Comparison of ENCODE assay signal across 8 mouse cellular contexts in the genomic region with DNA sequence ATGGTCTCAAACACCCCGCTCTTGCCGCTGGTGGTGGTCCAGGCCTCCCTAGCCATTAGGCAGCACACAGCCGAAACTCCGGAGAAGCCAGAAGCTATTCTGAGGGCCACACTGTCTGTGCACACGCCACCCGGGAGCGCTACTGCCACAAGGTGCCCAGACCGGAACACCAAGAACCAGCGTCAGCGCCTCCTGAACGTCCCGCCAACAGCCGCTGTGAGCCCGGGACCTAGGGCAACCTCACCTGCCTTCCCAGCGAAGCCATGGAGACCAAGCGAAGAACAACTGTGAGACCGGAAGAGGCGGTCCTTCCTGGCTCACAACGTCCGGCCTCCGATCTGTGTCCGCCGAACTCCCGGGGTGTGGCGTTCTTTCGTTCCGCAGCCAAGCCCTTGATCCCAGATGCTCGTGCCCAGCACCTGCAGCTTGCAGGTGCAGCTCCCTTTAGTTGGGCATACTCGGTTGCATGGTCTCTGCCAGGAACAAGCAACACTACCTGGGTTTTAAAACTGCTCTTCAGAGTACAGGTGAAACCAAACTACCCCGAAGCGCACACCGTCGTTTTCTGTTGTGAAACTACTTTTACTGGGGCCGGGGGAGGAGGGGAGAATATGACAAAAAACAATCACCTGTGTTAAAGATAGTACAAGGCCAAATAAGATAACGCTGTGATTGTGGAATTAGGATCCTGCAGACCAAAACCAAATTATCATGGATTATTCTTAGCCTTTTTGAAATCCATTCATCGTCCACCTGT. TPM values are rescaled to one million over a fixed set of nuclear protein-coding genes. Genes with fewer than 3 reads are reported as not detected.
A peak's percentile ranks its signal among the peaks of the same experiment; 100 is the strongest.
DNase-seq lines count a peak whose midpoint lies in the region; ATAC-seq and TF ChIP-seq lines count a peak whose summit lies in the region.

Mterf4 (minus strand) TSS at position 335 of the 757 bp plus-strand sequence.

- H3K36me3 ChIP-seq in forebrain, postnatal 0 days (ENCODE audit: insufficient read depth): peaks cover 26% of the 10 kb centered on the region
- peaks cover 37% of the 10 kb centered on the region for H3K36me3 ChIP-seq in lung, embryonic 15.5 days

- peak within 1 kb of the TSS; percentile 72 for H3K9ac ChIP-seq in forebrain, postnatal 0 days
- H3K9ac ChIP-seq in lung, embryonic 15.5 days: peak within 1 kb of the TSS; percentile 66

- peak; percentile 68 for TF ChIP-seq POLR2A in cerebellum, adult 2 months (IDR thresholded peaks at IDR 0.05; ENCODE audit: borderline replicate concordance, insufficient read depth, low read length)

- peak within 1 kb of the TSS; percentile 66 for H3K4me3 ChIP-seq in cerebellum, adult 2 months (replicated peaks; ENCODE audit: insufficient read depth, low read depth, low read length)
- H3K4me3 ChIP-seq in forebrain, postnatal 0 days (ENCODE audit: low read depth, low read length): peak within 1 kb of the TSS; percentile 86
- H3K4me3 ChIP-seq in lung, embryonic 15.5 days: peak within 1 kb of the TSS; percentile 66

- 3% methylated on average over 36 of the region's 36 CpGs for WGBS in cerebellum, adult 2 months
- 7% methylated on average over 36 of the region's 36 CpGs for WGBS in forebrain, postnatal 0 days
- WGBS in lung, embryonic 15.5 days: 6% methylated on average over 36 of the region's 36 CpGs

- peaks cover under 1% of the 10 kb centered on the region; the same call in 1 of the 2 replicates for H3K4me1 ChIP-seq in cerebellum, adult 2 months (ENCODE audit: control insufficient read depth, insufficient read depth, low read length)
- H3K4me1 ChIP-seq in forebrain, postnatal 0 days (ENCODE audit: insufficient read depth): peaks cover 8% of the 10 kb centered on the region
- H3K4me1 ChIP-seq in lung, embryonic 15.5 days: peaks cover 9% of the 10 kb centered on the region

- no peaks in the 10 kb centered on the region for H3K9me3 ChIP-seq in forebrain, postnatal 0 days (ENCODE audit: low read length)
- no peaks in the 10 kb centered on the region for H3K9me3 ChIP-seq in lung, embryonic 15.5 days

- DNase-seq in MEL-GATA-1-ER (ENCODE audit: extremely low read depth, low read depth): peak; percentile 80
- DNase-seq in cerebellum, adult 2 months: peak; percentile 86 to 87
- peak; percentile 90 for DNase-seq in forebrain, postnatal 0 days
- peak; percentile 85 for DNase-seq in heart, postnatal 4 days
- peak; percentile 63 to 80 for DNase-seq in layer of hippocampus, adult 8-10 months (ENCODE audit: low spot score in 2 of 2)
- DNase-seq in ovary, adult 18-20 months (ENCODE audit: low spot score): peak; percentile 55
- DNase-seq in thymus, postnatal 0 days (ENCODE audit: low spot score): peak; percentile 84

- H3K27me3 ChIP-seq in cerebellum, adult 2 months (ENCODE audit: control insufficient read depth, insufficient read depth, low read length): no peaks in the 10 kb centered on the region
- no peaks in the 10 kb centered on the region for H3K27me3 ChIP-seq in forebrain, postnatal 0 days (ENCODE audit: insufficient read depth, low read length)
- H3K27me3 ChIP-seq in lung, embryonic 15.5 days: no peaks in the 10 kb centered on the region

- peak within 1 kb of the TSS; percentile 74 for H3K4me2 ChIP-seq in forebrain, postnatal 0 days (ENCODE audit: low read depth)
- peak within 1 kb of the TSS; percentile 78 for H3K4me2 ChIP-seq in lung, embryonic 15.5 days

- no peak for TF ChIP-seq CTCF in cerebellum, adult 2 months (IDR thresholded peaks at IDR 0.05; ENCODE audit: borderline replicate concordance, insufficient read depth, low read depth, low read length)
- peak; percentile 30; the same call in 1 of the 2 replicates for TF ChIP-seq CTCF in forebrain, postnatal 0 days (IDR thresholded peaks at IDR 0.05; ENCODE audit: low read depth)

- ATAC-seq in forebrain, postnatal 0 days: peak; percentile 99
- ATAC-seq in lung, embryonic 15.5 days (ENCODE audit: borderline replicate concordance, extremely low read depth, low FRiP score, low TSS enrichment): peak; percentile 85

- peak within 1 kb of the TSS; percentile 41; the same call in 1 of the 2 replicates for H3K27ac ChIP-seq in cerebellum, adult 2 months (ENCODE audit: insufficient read depth, low read length)
- H3K27ac ChIP-seq in forebrain, postnatal 0 days (ENCODE audit: low read depth, low read length): peak within 1 kb of the TSS; percentile 69
- H3K27ac ChIP-seq in lung, embryonic 15.5 days: 0 out of 2 replicates have a peak within 1 kb of the TSS, but pooled peaks have one; percentile 8

RNA-seq across cellular contexts. Expression of gene Mterf4, which starts in this region (rescaled TPM):
- 20.2 and 20.5 TPM in 2 replicates for polyA plus RNA-seq in cerebellum, adult 2 months (2012; rRNA removed)
- total RNA-seq in forebrain, postnatal 0 days (2014; rRNA removed): 31.5 and 31.9 TPM in 2 replicates
- 18.9 and 24.4 TPM in 2 replicates for polyA plus RNA-seq in forebrain, postnatal 0 days (2015; fragmentation: Nextera tagmentation; extraction: Ambion mirVana)
- total RNA-seq in heart, postnatal 4 days (2021): 10 to 100 TPM; 13.0 to 13.7 TPM
- 10 to 100 TPM; 20.7 to 25.8 (median 22.0) TPM for total RNA-seq in layer of hippocampus, adult 8-10 months (2022)
- 29.5 and 32.7 TPM in 2 replicates for polyA plus RNA-seq in lung, embryonic 15.5 days (2015; fragmentation: Nextera tagmentation; extraction: Ambion mirVana)
- 20.1 and 21.5 TPM in 2 replicates for polyA plus RNA-seq in thymus, postnatal 0 days (2015; fragmentation: Nextera tagmentation; extraction: Ambion mirVana)

Comparison
In these comparisons a context has a peak if more than half of its experiments do, and no peak if none do; other contexts are left out.
1. Peak in every context shown above with its lines: DNase-seq, ATAC-seq, H3K4me3 ChIP-seq and H3K27ac ChIP-seq.
2. H3K27ac ChIP-seq: peak in every context shown above with its lines; median percentile 69 in forebrain, postnatal 0 days; 41 in cerebellum, adult 2 months; 8 in lung, embryonic 15.5 days.